Mouse (Mus musculus): ENCODE data around the gene Tfam. TPM values are rescaled to one million over a fixed set of nuclear protein-coding genes. Genes with fewer than 3 reads are reported as not detected.

Gene Tfam
- total RNA-seq (2023): 10 to 100 TPM; 14.6 to 17.7 TPM

GRCm38 (mm10) chr10:71238240-71238554, at the start of gene Tfam:
Tfam (minus strand) TSS chr10:71238280.

GRCm38 (mm10) chr10:71285126-71285580, 47.1 kb upstream of the Tfam start, which contains the start of gene Ube2d1:
Ube2d1 (minus strand) TSS chr10:71285262.

Other genes starting within 250 kb of the Tfam start
- gene Bicc1, start 78.6 kb downstream of the Tfam start, total RNA-seq (2023): under 1 TPM; 0.24 to 0.26 TPM
- gene Ube2d1, start 47.0 kb upstream of the Tfam start, total RNA-seq (2023): 10 to 100 TPM; 17.5 to 18.2 TPM
- 10 to 100 TPM; 14.2 to 15.3 TPM for gene Cisd1, start 106.7 kb upstream of the Tfam start, total RNA-seq (2023)
- 10 to 100 TPM; 66.6 to 75.6 TPM for gene Ipmk, start 109.5 kb upstream of the Tfam start, total RNA-seq (2023)